Mouse (Mus musculus) lung, postnatal 0 days (tissue): ENCODE measurements around the gene Chpf2.
A peak's percentile ranks its signal among the peaks of the same experiment; 100 is the strongest.

Experiments used
- CTCF ChIP-seq: IDR thresholded peaks from 2 replicates; pipeline ENCODE4 v1.5.1; 2016; ENCODE audit warnings: antibody characterized with exemption, mild to moderate bottlenecking
- EP300 ChIP-seq: IDR thresholded peaks from 2 replicates; pipeline ENCODE4 v1.6.1; 2016; ENCODE audit warnings: antibody characterized with exemption, mild to moderate bottlenecking, control low read depth

- 0 out of 2 replicates have a peak, but pooled peaks have one; percentile 14 for TF ChIP-seq CTCF
- no peak for TF ChIP-seq EP300
These were observed 9.7 kb upstream of the Chpf2 start for GRCm38 (mm10) chr5:24576801-24577182.
